Mouse (Mus musculus): ENCODE data around the gene Trpv4. TPM values are rescaled to one million over a fixed set of nuclear protein-coding genes. Genes with fewer than 3 reads are reported as not detected.

The Trpv4 gene
- polyA plus RNA-seq, 1 experiment from 2014 or later, result 1.1 TPM

Other genes starting within 250 kb of the Trpv4 start
- 13.1 and 13.9 TPM in 2 replicates for gene Mmab, start 214.4 kb downstream of the Trpv4 start, polyA plus RNA-seq (2015; fragmentation: Nextera tagmentation; extraction: Ambion mirVana)
- 23.0 and 23.6 TPM in 2 replicates for gene Mvk, start 214.2 kb downstream of the Trpv4 start, polyA plus RNA-seq (2015; fragmentation: Nextera tagmentation; extraction: Ambion mirVana)
- 1.6 and 2.3 TPM in 2 replicates for gene Fam222a, start 90.4 kb downstream of the Trpv4 start, polyA plus RNA-seq (2015; fragmentation: Nextera tagmentation; extraction: Ambion mirVana)
- gene Gltp, start 32.6 kb upstream of the Trpv4 start, polyA plus RNA-seq (2015; fragmentation: Nextera tagmentation; extraction: Ambion mirVana), result 134 and 147 TPM in 2 replicates
- 9.8 and 10.8 TPM in 2 replicates for gene Tchp, start 49.3 kb upstream of the Trpv4 start, polyA plus RNA-seq (2015; fragmentation: Nextera tagmentation; extraction: Ambion mirVana)
- 80.3 and 86.3 TPM in 2 replicates for gene Ankrd13a, start 116.3 kb upstream of the Trpv4 start, polyA plus RNA-seq (2015; fragmentation: Nextera tagmentation; extraction: Ambion mirVana)
- 72.3 and 75.1 TPM in 2 replicates for gene Git2, start 117.1 kb upstream of the Trpv4 start, polyA plus RNA-seq (2015; fragmentation: Nextera tagmentation; extraction: Ambion mirVana)
- gene 1500011B03Rik, start 165.0 kb upstream of the Trpv4 start, polyA plus RNA-seq (2015; fragmentation: Nextera tagmentation; extraction: Ambion mirVana), result 119 and 139 TPM in 2 replicates
- not detected in 2 replicates for gene 4930519G04Rik, start 195.2 kb upstream of the Trpv4 start, polyA plus RNA-seq (2015; fragmentation: Nextera tagmentation; extraction: Ambion mirVana)
- gene Gm9936, start 200.3 kb upstream of the Trpv4 start, polyA plus RNA-seq (2015; fragmentation: Nextera tagmentation; extraction: Ambion mirVana), result not detected in 2 replicates
- 77.9 and 95.8 TPM in 2 replicates for gene Oasl2, start 238.5 kb upstream of the Trpv4 start, polyA plus RNA-seq (2015; fragmentation: Nextera tagmentation; extraction: Ambion mirVana)

Data from thymus, postnatal 0 days (tissue).